Mouse (Mus musculus): ENCODE results near the gene Herc4. TPM values are rescaled to one million over a fixed set of nuclear protein-coding genes. Genes with fewer than 3 reads are reported as not detected.
"Not testable (repeated sequence)": the region's sequence is repeated elsewhere in the genome, so short reads cannot be mapped to it uniquely, and the experiment has no call there.

Herc4 gene
- total RNA-seq, 2 experiments from 2014 or later, result 36.1 to 36.7 TPM

DNA sequence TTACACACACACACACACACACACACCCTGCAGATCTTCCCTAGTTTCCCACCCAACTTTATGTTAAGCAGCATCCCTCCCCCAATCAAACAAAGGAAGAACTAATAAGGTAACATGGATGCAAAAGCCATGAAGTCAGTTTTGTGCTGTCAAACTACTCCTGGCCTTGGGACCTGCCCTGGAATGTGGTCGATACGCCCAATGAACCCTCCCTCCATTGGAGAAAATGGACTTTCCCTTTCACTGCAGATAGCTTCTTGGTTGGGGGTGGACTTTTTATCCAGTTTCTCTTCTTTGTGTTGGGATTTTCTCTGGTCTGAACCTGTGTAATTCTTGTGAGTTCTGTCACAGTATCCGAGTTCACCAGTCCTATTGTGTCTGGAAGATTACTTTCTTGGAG is 15.1 kb downstream of the Herc4 start:
- DNase-seq, result no peak

DNA sequence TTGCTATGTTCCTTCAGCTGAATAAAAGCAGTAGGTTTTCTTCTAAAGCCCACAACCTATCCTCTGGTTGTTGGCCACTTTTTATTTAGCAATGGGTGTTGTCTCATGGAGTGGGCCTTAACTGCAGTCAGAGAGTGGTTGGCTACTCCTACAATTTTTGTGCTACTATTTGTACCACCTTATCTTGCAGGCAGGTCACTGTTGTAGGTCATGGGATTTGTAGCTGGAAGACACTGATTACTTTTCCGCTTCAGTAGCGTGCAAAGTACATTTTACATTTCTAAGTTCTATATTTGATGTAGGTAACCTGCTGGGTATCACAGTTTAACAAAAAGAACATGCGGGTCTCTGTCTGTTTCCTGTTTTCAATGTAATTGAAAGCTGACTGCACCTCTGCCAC is 15.7 kb downstream of the Herc4 start:
- DNase-seq, result no peak

DNA sequence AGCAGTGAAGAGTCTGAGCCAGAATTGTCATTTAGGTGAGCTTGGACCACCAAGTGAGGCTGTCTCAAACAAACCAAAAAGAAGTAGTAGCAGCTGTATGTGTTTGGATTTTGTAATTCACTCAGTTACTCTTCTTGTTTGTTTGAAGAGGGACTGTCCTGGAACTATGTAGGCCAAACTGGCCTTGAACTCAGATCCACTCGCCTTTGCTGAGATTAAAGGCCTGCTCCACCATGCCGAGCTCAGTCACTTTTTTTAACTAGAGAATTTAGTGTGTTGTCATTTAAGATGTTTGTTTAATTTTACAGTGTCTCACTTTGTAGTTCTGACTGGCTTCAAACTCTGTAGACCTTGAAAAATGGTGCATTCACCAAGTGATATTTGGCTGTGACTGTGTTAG is 24.3 kb downstream of the Herc4 start:
- no peak for DNase-seq

- no peak for DNase-seq
Measured at GRCm38 (mm10) chr10:63272401-63272800, 28.8 kb downstream of the Herc4 start.

DNA sequence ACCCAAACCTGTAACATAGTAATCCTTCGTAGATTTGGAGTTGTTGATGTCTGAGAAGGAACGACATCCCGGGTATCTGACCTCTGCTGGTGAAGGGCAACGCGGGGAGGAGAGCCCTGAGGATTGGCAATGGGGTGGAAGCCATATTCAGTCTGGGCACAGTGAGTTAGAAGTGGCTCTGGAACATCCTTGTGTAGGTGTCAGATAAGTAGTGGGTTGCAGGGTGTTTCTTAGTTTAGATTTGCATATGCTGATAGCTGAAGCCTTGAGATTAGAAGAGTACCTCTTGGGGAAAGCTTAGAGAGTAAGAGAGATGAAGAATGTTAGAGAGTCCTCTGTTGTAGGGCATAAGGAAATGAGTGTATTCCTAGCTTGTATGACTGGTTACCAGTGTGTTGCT is 29.3 kb downstream of the Herc4 start:
- DNase-seq, result no peak

- DNase-seq, result no peak
Measured at GRCm38 (mm10) chr10:63277010-63277409, 33.4 kb downstream of the Herc4 start.

- DNase-seq, result no peak
Measured at GRCm38 (mm10) chr10:63279851-63280250, 36.2 kb downstream of the Herc4 start.

DNA sequence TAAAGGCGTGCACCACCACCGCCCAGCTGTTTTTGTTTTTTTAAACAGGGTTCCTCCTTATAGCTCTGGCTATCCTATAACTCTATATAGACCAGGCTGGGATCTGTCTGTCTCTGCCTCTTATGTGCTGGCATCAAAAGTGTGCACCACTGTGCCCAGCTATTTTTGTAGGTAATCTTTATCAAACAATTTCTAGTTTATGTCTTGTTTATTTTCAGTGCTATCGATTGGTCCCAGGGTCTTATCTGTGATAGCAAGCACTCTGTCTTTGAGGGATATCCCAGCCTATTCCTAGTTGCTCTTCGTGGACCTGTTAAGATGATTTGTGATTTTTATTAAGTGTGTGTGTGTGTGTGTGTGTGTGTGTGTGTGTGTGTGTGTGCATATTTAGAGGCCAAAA is 38.8 kb downstream of the Herc4 start:
- no peak for DNase-seq

GRCm38 (mm10) chr10:63282846-63283245 is 39.2 kb downstream of the Herc4 start:
- no peak for DNase-seq

DNA sequence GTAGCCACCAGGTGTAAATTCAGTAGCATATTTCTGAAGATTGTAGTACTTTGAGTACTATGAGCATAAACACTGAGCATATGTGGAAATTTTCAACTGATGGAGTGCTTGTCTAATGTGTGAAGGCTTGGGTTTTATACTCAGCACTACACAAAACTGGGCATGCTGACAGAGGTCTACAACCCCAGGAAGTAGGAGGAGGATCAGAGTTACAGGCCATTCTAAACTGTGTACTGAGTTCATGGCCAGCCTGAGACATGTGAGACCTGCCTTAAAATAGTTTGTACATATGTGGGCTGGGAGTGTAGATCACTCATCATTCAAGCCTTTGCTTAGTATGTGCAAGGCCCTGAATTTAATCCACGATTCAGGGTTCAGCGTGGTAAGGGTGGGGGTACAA is 58.7 kb downstream of the Herc4 start:
- no peak for DNase-seq

DNA sequence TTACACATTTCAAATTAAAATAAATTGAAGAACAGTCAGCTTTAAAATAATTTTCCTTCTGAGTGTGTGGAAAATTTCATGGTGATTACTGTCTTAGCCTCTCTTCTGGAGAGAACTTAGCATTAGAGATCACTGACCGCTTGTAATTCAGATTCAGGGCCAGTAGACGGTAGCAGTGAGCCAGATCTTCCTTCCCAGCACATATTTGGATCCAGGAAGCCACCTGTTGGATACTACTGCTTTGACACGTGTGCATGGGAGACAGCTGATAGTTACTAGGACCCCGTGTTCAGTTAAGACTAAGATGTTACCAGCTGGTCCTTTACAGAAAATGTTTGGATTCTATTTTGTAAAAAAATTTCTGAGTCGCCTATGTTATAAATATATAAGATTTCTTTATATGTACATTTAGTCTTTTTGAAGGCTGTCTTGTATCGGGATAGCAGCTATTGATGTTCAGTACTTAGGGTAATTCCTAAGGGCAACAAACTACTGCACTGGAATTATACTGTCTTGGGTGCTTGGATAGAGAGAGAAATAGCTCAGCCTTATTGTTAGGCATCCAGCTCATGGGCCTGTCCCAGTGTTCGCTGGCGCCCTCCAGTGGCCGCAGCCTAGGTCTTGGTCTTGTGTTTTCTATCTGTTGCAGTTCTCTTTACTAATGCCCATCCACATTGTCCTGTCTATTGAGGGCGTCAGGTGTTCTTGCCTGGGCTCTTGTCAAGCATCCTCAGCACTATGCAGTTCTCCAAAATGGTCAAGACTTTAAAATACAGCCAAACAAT is 65.2 kb downstream of the Herc4 start:
- DNase-seq, result peak; percentile 70 to 71

- no peak for DNase-seq
Measured at GRCm38 (mm10) chr10:63313726-63314125, 70.1 kb downstream of the Herc4 start.

GRCm38 (mm10) chr10:63327091-63327490 is 83.5 kb downstream of the Herc4 start:
- DNase-seq, result no peak

DNA sequence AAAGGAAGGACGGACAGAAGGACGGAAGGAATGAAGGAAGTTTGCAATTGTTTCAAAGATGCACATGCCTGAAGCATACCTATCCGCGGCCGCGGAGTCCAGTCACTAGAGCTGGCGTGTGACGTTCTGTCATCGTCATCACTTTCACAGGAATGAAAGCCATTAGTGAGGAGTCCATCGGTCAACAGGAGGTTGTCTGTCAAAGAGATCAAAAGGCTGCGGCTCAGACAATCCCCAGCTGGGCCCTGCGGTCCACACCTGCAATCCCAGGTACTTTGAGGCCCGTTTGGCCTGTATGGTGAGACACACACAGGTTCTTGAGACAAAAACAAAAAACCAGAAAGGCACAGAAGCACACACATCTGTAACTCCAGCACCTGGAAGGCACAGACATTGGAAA is 93.3 kb downstream of the Herc4 start:
- DNase-seq, result no peak

GRCm38 (mm10) chr10:63337326-63337725 is 93.7 kb downstream of the Herc4 start:
- DNase-seq, result no peak

DNA sequence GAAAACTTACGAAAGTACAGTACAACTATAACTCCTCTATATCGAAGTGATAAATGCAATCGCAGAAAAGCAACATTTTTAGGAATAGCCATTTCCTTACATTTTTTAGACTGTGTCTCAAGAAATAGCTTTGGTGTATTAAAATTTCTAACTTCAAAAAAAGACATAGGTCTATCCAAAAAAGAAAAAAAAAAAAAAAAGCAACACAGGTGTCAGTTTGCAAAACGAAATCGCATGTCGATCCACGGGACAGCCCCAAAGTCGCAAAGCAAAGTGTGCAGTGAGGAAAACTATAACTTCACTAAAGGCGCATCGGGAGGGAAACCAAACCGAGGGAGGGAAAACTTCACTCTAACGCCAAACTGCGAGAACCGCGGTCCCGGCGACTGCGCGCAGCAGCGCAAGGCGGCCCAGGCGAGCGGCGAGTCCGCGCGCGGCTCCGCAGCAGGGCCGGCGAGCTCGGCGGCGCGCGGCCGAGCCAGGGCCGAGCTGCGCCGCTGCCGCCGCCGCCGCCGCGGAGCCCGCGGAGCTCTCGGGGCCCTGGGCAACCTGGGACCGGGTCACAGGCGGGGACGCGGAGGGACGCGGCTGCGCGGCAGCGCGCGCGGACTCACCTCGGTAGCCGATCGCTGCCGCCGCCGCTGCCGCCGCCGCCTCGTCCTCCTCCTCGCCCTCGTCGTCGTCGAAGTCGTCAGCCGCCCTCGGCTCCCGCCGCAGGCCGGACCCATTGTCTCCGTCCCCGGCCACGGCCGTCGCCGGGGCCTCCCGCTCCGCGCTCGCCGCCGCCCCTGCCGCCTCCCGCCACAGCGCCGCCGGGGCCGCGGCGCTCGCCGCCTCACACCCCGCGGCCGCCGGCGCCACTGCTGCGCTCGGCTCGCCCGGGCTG is 94.6 kb downstream of the Herc4 start:
- peak; percentile 33 to 49 for DNase-seq

DNA sequence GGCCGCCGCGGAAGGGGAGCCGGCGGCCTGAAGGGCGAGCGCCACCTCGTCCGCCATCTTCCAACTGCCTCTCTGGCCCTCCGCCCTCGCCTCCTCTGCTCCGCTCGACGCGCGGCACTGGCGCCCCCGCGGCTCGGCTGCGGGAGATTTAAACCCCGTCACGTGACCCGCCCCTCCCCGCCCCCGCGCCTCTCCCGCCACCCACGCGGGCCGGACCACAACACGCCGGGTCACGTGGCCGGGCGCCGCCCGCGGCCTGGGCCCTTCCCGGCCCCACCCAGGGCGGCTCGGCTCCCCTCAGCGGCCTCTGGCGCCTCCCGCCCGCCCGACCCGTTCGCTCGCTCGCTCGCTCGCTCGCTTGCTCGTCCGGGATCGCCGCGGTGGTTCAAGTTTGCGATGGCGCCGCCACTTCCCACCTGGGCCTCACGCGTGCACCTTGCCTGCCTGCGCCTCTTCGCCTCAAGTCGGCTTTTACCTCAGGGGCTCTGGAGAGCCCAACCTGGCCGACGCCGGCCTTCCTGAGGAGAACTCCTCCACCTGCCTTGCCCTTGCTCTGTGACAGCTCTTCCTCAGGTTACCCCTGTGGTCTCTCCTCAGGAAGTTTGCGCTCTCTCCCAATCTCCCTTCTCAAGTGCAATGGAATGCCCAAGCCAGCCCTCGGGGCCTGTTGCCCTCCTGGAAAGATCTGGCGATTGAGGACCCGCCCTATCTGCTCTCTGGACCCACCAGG is 95.5 kb downstream of the Herc4 start:
- DNase-seq, result peak; percentile 81 to 85

DNA sequence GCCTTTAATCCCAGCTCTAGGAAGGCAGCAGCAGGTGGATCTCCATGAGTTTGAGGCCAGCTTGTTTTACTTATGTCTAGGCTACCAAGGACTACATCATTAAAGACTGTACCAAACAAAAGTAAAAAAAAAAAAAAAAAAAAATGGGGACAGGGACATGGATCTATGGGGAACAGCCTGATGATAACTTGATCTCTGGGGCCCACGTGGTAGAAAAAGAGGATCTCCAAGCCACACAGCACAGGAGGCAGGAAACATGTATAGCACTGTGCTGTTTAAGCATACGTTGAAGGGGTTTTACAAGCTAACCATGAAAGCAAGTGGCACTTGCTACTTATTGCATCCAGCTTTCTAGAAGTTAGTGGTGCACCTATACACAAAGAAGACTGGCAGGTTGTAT is 97.7 kb downstream of the Herc4 start:
- DNase-seq, result no peak

GRCm38 (mm10) chr10:63344751-63345150 is 101.1 kb downstream of the Herc4 start:
- no peak for DNase-seq

DNA sequence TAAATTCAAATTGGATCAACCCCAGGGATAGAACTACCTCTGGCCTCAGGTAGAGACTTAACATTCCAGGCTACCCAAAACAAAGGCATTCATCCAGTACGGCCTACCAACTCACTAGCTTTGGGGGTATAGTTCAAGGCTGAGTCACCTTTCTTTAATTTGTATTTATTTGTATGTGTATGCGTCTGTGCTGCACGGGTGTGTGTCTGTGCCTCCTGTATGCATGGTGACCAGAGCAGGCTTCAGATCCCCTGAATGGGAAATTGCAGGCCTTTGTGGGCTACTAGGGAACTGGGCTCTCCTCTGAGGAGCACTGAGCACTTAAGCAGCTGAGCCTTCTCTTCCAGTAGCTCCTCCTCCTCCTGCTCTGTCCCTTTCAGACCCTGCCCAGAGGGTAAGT is 104.7 kb downstream of the Herc4 start:
- no peak for DNase-seq

- DNase-seq, result no peak
Measured at GRCm38 (mm10) chr10:63350666-63351065, 107.1 kb downstream of the Herc4 start.

DNA sequence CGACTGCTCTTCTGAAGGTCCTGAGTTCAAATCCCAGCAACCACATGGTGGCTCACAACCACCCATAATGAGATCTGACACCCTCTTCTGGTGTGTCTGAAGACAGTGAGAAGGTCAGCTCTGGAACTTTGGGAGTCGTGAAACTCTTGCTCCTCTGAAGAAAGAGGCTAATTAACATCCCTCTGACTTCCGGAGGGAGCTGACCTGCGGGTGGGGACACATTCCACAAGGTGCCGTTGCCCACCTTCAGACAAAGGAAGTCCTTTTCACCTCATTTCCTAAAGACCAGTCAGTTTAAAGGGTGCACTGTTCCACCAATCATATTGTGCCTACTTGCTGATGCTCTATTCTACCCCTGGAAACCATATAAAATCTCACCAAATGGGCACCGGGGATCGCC is 107.5 kb downstream of the Herc4 start:
- not testable (repeated sequence) for DNase-seq

DNA sequence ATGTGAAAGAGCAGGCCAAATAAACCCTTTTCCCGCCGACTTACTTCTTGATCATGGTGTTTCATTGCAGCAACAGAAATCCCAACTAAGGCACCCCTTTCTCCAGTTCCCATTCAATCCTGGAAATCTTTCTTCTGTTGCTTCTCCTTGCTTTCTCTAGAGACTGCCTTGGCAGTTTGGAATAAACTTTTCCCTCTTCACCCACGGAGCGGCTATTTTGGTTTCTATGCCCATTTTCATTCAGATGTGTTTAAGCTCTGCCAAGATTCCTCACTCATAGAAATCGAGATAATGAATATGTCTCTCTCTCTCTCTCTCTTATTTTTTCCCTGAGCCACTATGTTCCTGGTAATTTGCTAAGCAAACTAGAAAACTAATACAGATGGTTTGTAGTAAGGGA is 108.5 kb downstream of the Herc4 start:
- DNase-seq, result no peak

Data from layer of hippocampus, postnatal 36 days (tissue).